Mouse (Mus musculus): ENCODE measurements at regions not wholly inside any gene's neighbourhood (a gene's known extent, or its start where the extent isn't known, plus 50 kb on each side); places are given as distances from the start of the nearest gene placed in this dataset.

DNA sequence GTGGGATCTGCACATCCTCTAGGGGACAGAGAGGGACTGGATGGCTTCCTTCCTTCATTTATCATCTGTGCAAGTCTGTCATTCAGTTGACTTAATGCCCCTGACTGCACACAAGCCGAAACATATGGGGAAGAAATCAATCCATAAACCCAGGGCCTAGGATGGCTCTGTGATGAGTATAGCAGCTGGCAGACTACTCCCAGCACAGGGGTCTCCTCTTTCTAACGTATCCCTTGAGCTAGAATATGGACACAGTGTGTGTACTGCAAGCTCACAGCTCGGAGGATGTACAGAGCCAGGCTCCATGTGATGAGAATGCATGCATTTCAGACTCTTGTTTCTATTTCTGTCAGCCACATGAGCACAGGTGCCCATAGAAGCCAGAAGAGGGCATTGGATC is 180.3 kb downstream of the Parn start:
- DNase-seq, result no peak

DNA sequence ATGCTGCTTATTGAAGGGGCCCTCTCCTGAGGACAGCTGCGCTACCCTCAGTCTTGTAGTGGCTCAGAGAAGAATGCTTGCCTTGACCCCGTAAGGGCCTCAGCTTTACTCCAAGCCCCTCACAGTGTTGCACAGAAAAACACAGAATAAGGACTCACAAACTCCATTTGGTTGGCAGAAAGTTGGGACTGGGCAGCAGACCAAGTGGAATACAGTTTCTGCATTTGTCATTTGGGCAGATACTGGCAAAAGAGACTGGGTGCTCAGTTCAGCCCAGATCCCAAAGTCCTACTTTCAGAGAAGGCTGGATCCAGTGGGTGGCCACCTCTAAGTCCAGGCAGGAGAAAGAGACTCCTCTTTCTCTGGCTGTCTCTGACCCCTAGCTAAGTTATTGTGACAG is 181.4 kb downstream of the Parn start:
- DNase-seq, result no peak

DNA sequence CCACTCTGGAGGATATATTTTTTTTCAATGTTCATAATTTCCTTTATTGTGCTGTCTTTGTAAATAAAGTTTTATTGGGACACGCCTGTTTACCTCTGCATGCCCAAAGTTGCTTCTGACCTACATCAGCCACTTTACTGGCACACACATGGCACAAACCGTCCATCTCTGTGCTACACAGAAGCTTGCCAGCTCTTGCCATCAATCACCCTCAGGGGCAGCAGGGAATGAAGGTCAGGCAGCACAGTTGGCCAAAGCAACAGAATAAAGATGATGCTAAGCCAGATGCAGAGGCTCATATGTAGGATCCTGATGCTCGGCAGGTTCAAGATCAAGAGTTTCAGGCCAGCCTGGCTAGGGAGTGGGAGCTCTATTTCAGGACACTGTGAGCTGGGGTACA is 187.7 kb downstream of the Parn start:
- no peak for DNase-seq

DNA sequence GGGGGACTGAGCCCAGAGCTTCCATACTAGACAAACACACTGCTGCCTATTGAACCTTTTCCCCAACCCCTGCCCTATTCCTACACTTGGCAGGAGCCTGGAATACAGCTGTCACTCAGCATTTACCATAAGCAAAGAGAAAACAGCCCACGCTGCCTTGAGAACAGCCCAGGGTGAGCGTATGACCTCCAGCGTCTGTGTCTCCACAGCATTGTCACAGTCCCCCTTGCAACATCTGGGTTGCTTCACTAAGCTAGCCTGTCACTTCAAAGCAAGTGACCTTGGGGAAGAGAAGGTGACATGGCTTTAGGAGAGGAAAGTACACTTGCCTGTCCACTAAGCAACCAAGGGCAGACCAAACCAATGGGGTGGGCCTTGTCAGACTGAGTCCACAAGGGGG is 191.3 kb downstream of the Parn start:
- no peak for DNase-seq

DNA sequence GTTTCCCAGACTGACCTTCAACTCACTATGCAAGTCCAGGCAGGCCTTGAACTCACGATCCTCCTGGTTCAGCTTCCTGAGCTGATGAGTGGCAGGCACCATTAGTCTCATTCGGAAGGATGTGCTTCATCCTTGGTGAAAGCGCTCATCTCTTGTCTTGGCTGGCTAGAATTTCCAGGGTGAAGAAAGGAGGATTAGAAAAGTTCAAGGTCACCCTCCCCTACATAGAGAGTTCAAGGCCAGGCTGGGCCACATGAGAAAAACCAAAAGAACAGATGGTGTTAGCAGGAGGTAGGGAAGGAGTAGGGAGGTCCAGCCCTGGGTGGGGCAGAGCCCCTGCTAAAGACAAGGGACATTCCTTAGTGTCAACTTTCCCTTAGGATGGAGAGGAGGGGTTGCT is 193.0 kb downstream of the Parn start:
- no peak for DNase-seq

DNA sequence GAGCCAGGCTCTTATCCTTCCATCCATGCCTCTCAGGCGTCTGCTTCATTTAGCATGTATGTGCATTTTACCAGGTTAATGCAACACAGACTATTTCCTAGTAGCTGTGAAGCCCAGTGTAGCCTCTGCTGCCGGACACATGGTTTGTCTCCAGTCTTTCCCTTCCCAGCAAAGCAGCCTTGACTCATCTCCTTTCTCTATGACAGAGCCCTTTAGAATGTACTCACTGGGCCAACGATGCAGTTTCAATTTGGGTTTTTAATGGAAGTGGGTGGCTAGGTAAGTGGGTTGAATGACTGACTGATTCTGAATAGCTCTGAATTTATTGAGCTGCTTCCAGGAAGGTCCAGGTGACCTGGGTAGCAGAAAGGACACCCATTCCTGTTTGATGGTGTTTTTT is 193.7 kb downstream of the Parn start:
- DNase-seq, result no peak

DNA sequence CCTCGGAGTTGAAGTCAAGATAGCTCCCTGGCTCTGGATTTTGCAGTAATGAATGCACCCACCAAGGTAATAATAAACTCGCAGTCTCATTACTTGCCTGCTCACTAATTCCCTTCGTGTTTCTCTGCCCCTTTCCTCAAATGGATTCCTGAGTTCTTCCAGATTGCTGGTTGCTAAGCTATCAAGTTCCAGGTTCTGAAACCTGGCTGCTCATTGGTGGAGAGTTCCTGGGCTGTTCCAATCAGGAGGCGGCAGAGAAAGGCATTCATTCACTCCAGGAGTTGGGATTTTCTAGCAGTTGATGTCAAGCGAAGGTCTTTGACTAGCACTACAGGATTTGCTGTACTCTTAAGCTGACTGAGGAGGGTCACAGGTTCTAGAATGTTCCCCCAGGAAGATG is 200.8 kb downstream of the Parn start:
- peak; percentile 13 for DNase-seq
